Mouse (Mus musculus) retina, postnatal 1 day (tissue): Measurements from ENCODE around the gene Robo1.

Experiments used
- DNase-seq: peaks from one replicate; pipeline ENCODE4 v3.0.0-alpha.2; 2012

Robo1 gene

GRCm38 (mm10) chr16:72307537-72308330 is at the start of gene Robo1:
TSS of gene Robo1 (plus strand) at chr16:72308306.
- no peak for DNase-seq

- DNase-seq, result no peak
Measured at GRCm38 (mm10) chr16:72267839-72268238, 40.3 kb upstream of the Robo1 start.

GRCm38 (mm10) chr16:72276390-72277074 is 31.6 kb upstream of the Robo1 start:
- DNase-seq, result no peak

GRCm38 (mm10) chr16:72308331-72308668 is 194 bp downstream of the Robo1 start:
- DNase-seq, result no peak

GRCm38 (mm10) chr16:72327321-72327720 is 19.2 kb downstream of the Robo1 start:
- no peak for DNase-seq

- no peak for DNase-seq
Measured at GRCm38 (mm10) chr16:72328579-72328978, 20.5 kb downstream of the Robo1 start.

GRCm38 (mm10) chr16:72337757-72338156 is 29.7 kb downstream of the Robo1 start:
- DNase-seq, result peak; percentile 2

GRCm38 (mm10) chr16:72350422-72350821 is 42.3 kb downstream of the Robo1 start:
- no peak for DNase-seq

- DNase-seq, result peak; percentile 64
Measured at GRCm38 (mm10) chr16:72356515-72357357, 48.6 kb downstream of the Robo1 start.

- DNase-seq, result no peak
Measured at GRCm38 (mm10) chr16:72376896-72377295, 68.8 kb downstream of the Robo1 start.

- DNase-seq, result no peak
Measured at GRCm38 (mm10) chr16:72381819-72382218, 73.7 kb downstream of the Robo1 start.

GRCm38 (mm10) chr16:72383566-72383965 is 75.5 kb downstream of the Robo1 start:
- no peak for DNase-seq

- DNase-seq, result no peak
Measured at GRCm38 (mm10) chr16:72393512-72393911, 85.4 kb downstream of the Robo1 start.

- peak; percentile 6 for DNase-seq
Measured at GRCm38 (mm10) chr16:72398811-72399210, 90.7 kb downstream of the Robo1 start.

- DNase-seq, result peak; percentile 84
Measured at GRCm38 (mm10) chr16:72402381-72402780, 94.3 kb downstream of the Robo1 start.

- no peak for DNase-seq
Measured at GRCm38 (mm10) chr16:72409820-72410219, 101.7 kb downstream of the Robo1 start.

GRCm38 (mm10) chr16:72411669-72412270 is 103.7 kb downstream of the Robo1 start:
- DNase-seq, result no peak

- no peak for DNase-seq
Measured at GRCm38 (mm10) chr16:72412879-72413278, 104.8 kb downstream of the Robo1 start.

- DNase-seq, result no peak
Measured at GRCm38 (mm10) chr16:72419328-72420066, 111.4 kb downstream of the Robo1 start.

GRCm38 (mm10) chr16:72422426-72422825 is 114.3 kb downstream of the Robo1 start:
- DNase-seq, result no peak

GRCm38 (mm10) chr16:72434396-72434795 is 126.3 kb downstream of the Robo1 start:
- DNase-seq, result no peak

GRCm38 (mm10) chr16:72444428-72445135 is 136.5 kb downstream of the Robo1 start:
- DNase-seq, result no peak
